Mouse (Mus musculus) thymus, adult 2 months (tissue): ENCODE results near the gene Dpf3.

Source experiments
- CTCF ChIP-seq: fragments of 200-500 bp; IDR thresholded peaks from 2 replicates; pipeline ENCODE4 v1.5.1; 2012; ENCODE audit warnings: mild to moderate bottlenecking, control low read depth, low read length, moderate library complexity, borderline replicate concordance; ENCODE audit not compliant: control insufficient read depth, poor library complexity, insufficient read depth; ENCODE audit errors: extremely low read depth
- POLR2A ChIP-seq: fragments of 200-500 bp; IDR thresholded peaks from 2 replicates; pipeline ENCODE4 v1.6.1; 2012; ENCODE audit warnings: mild to moderate bottlenecking, low read length, control low read depth, moderate library complexity; ENCODE audit not compliant: control insufficient read depth, poor library complexity, insufficient read depth; ENCODE audit errors: extremely low read depth

GRCm38 (mm10) chr12:83525822-83526544 is 38.5 kb upstream of the Dpf3 start:
- no peak for TF ChIP-seq CTCF
- no peak for TF ChIP-seq POLR2A
